Mouse (Mus musculus) hindbrain, embryonic 10.5 days (tissue): ENCODE data around the gene Taf4. TPM values are rescaled to one million over a fixed set of nuclear protein-coding genes. Genes with fewer than 3 reads are reported as not detected.

ENCODE experiments used
- DNase-seq: peaks from one replicate; pipeline ENCODE4 v3.0.0-alpha.2; 2017; ENCODE audit warnings: low spot score
- H3K27ac ChIP-seq: fragments of 300-500 bp; sonication (generic); 2 replicates; pipeline ENCODE4 v1.5.1; 2016; ENCODE audit warnings: mild to moderate bottlenecking, moderate library complexity
- H3K27me3 ChIP-seq: fragments of 300-500 bp; sonication (generic); 2 replicates; pipeline ENCODE4 v1.6.1; 2016; ENCODE audit warnings: mild to moderate bottlenecking; ENCODE audit not compliant: poor library complexity, insufficient read depth, severe bottlenecking
- H3K36me3 ChIP-seq: fragments of 300-500 bp; sonication (generic); 2 replicates; pipeline ENCODE4 v1.6.1; 2016; ENCODE audit warnings: mild to moderate bottlenecking, moderate library complexity
- H3K4me1 ChIP-seq: fragments of 300-500 bp; sonication (generic); replicated peaks from 2 replicates; pipeline ENCODE4 v1.6.1; 2016; ENCODE audit warnings: mild to moderate bottlenecking
- H3K4me3 ChIP-seq: fragments of 300-500 bp; sonication (generic); 2 replicates; pipeline ENCODE4 v1.5.1; 2016; ENCODE audit warnings: mild to moderate bottlenecking, moderate library complexity
- H3K9me3 ChIP-seq: fragments of 300-500 bp; sonication (generic); 2 replicates; pipeline ENCODE4 v1.6.1; 2016; ENCODE audit warnings: mild to moderate bottlenecking, moderate library complexity
- WGBS: fragments of 180-500 bp; shearing (Covaris S2); methylation state at CpG from one replicate; pipeline ENCODE4 v1.1.7; 2016; 5-methylcytosine and 5-hydroxymethylcytosine counted together
- polyA plus RNA-seq: library from polyadenylated mRNA; unstranded; fragments of >200 nt; fragmentation: Nextera tagmentation; extraction: Ambion mirVana; gene quantifications from 2 replicates; pipeline ENCODE4 v1.2.1, GENCODE M21; 2016

Gene Taf4
- polyA plus RNA-seq, result 3.7 and 4.4 TPM in 2 replicates

GRCm38 (mm10) chr2:179976628-179977343 lies at the start of gene Taf4:
Taf4 (minus strand) TSS chr2:179976646.
- H3K4me1 ChIP-seq, result peaks cover 46% of the 10 kb centered on the region
- no peaks in the 10 kb centered on the region for H3K36me3 ChIP-seq
- peak within 1 kb of the TSS; percentile 97 for H3K27ac ChIP-seq
- H3K9me3 ChIP-seq, result no peaks in the 10 kb centered on the region
- peak within 1 kb of the TSS; percentile 84 for H3K4me3 ChIP-seq
- peak; percentile 93 for DNase-seq
- under 1% methylated on average over 73 of the region's 84 CpGs for WGBS
- H3K27me3 ChIP-seq, result no peaks in the 10 kb centered on the region; the same call in 1 of the 2 replicates

GRCm38 (mm10) chr2:180025861-180026200 lies 49.4 kb upstream of the Taf4 start:
- DNase-seq, result no peak
- peaks cover 44% of the 10 kb centered on the region for H3K36me3 ChIP-seq
- no peaks in the 10 kb centered on the region for H3K9me3 ChIP-seq
- peaks cover 26% of the 10 kb centered on the region for H3K27me3 ChIP-seq
- H3K27ac ChIP-seq, result peak overlapping the region; percentile 98
- H3K4me3 ChIP-seq, result peak overlapping the region; percentile 99
- WGBS, result 12% methylated on average over 6 of the region's 6 CpGs
- H3K4me1 ChIP-seq, result peaks cover 45% of the 10 kb centered on the region

- Histone ChIP-seq H3K27ac (peak overlapping the region; percentile 98), H3K4me3 (peak overlapping the region; percentile 99), H3K4me1 (peaks cover 45% of the 10 kb centered on the region), H3K9me3 (no peaks in the 10 kb centered on the region), H3K36me3 (peaks cover 38% of the 10 kb centered on the region), H3K27me3 (peaks cover 28% of the 10 kb centered on the region)
- DNase-seq, result peak; percentile 52
- under 1% methylated on average over 84 of the region's 84 CpGs for WGBS
Observed at GRCm38 (mm10) chr2:180025135-180025860, 48.9 kb upstream of the Taf4 start.

GRCm38 (mm10) chr2:180024401-180025098 lies 48.1 kb upstream of the Taf4 start, which contains the start of gene Lsm14b:
Lsm14b (plus strand) TSS chr2:180024987.
- Histone ChIP-seq H3K4me3 (peak within 1 kb of the TSS; percentile 99), H3K36me3 (peaks cover 31% of the 10 kb centered on the region), H3K27me3 (peaks cover 33% of the 10 kb centered on the region), H3K4me1 (peaks cover 45% of the 10 kb centered on the region), H3K9me3 (no peaks in the 10 kb centered on the region), H3K27ac (peak within 1 kb of the TSS; percentile 98)
- peak; percentile 99 for DNase-seq
- under 1% methylated on average over 78 of the region's 80 CpGs for WGBS

GRCm38 (mm10) chr2:180022751-180023150 lies 46.3 kb upstream of the Taf4 start:
- H3K4me3 ChIP-seq, result no peak overlapping the region
- no peak overlapping the region for H3K27ac ChIP-seq
- WGBS, result 57% methylated on average over 6 of the region's 6 CpGs
- DNase-seq, result no peak
- peaks cover 32% of the 10 kb centered on the region for H3K4me1 ChIP-seq
- peaks cover 13% of the 10 kb centered on the region for H3K36me3 ChIP-seq
- H3K9me3 ChIP-seq, result no peaks in the 10 kb centered on the region
- peaks cover 33% of the 10 kb centered on the region for H3K27me3 ChIP-seq

GRCm38 (mm10) chr2:180020919-180021318 lies 44.5 kb upstream of the Taf4 start:
- Histone ChIP-seq H3K27ac (no peak overlapping the region), H3K36me3 (no peaks in the 10 kb centered on the region), H3K9me3 (no peaks in the 10 kb centered on the region), H3K4me1 (peaks cover 19% of the 10 kb centered on the region), H3K27me3 (peaks cover 33% of the 10 kb centered on the region), H3K4me3 (no peak overlapping the region)
- 85% methylated on average over 8 of the region's 8 CpGs for WGBS
- DNase-seq, result no peak

- Histone ChIP-seq H3K4me1 (peaks cover 17% of the 10 kb centered on the region), H3K27me3 (peaks cover 33% of the 10 kb centered on the region)
- 74% methylated on average over 7 of the region's 7 CpGs for WGBS
Observed at GRCm38 (mm10) chr2:180020091-180020661, 43.7 kb upstream of the Taf4 start.

GRCm38 (mm10) chr2:180018573-180018972 lies 42.1 kb upstream of the Taf4 start:
- peaks cover 30% of the 10 kb centered on the region for H3K27me3 ChIP-seq
- 90% methylated on average over 9 of the region's 9 CpGs for WGBS
- DNase-seq, result no peak

More at GRCm38 (mm10) chr2:180020091-180020661, 43.7 kb upstream of the Taf4 start:
- no peak for DNase-seq
- Histone ChIP-seq H3K9me3 (no peaks in the 10 kb centered on the region), H3K4me3 (no peak overlapping the region), H3K36me3 (no peaks in the 10 kb centered on the region), H3K27ac (no peak overlapping the region)

GRCm38 (mm10) chr2:180017632-180018031 lies 41.2 kb upstream of the Taf4 start:
- Histone ChIP-seq H3K4me1 (peaks cover 5% of the 10 kb centered on the region; the same call in 1 of the 2 replicates), H3K36me3 (no peaks in the 10 kb centered on the region), H3K27ac (no peak overlapping the region), H3K9me3 (no peaks in the 10 kb centered on the region), H3K4me3 (no peak overlapping the region), H3K27me3 (peaks cover 21% of the 10 kb centered on the region)
- WGBS, result 74% methylated on average over 4 of the region's 4 CpGs
- DNase-seq, result no peak

More at GRCm38 (mm10) chr2:180018573-180018972, 42.1 kb upstream of the Taf4 start:
- H3K4me1 ChIP-seq, result peaks cover 5% of the 10 kb centered on the region; the same call in 1 of the 2 replicates
- H3K36me3 ChIP-seq, result no peaks in the 10 kb centered on the region
- H3K27ac ChIP-seq, result no peak overlapping the region
- H3K4me3 ChIP-seq, result no peak overlapping the region
- no peaks in the 10 kb centered on the region for H3K9me3 ChIP-seq

- DNase-seq, result no peak
- Histone ChIP-seq H3K27ac (no peak overlapping the region), H3K27me3 (no peaks in the 10 kb centered on the region), H3K9me3 (peaks cover 8% of the 10 kb centered on the region; the same call in 1 of the 2 replicates), H3K4me3 (no peak overlapping the region), H3K36me3 (no peaks in the 10 kb centered on the region), H3K4me1 (peaks cover 5% of the 10 kb centered on the region; the same call in 1 of the 2 replicates)
- 94% methylated on average over 7 of the region's 7 CpGs for WGBS
Observed at GRCm38 (mm10) chr2:180013686-180014085, 37.2 kb upstream of the Taf4 start.

- no peak for DNase-seq
- 87% methylated on average over 6 of the region's 6 CpGs for WGBS
- H3K27ac ChIP-seq, result no peak overlapping the region
- peaks cover 8% of the 10 kb centered on the region; the same call in 1 of the 2 replicates for H3K9me3 ChIP-seq
- H3K4me3 ChIP-seq, result no peak overlapping the region
- H3K4me1 ChIP-seq, result no peaks in the 10 kb centered on the region
- no peaks in the 10 kb centered on the region for H3K27me3 ChIP-seq
- H3K36me3 ChIP-seq, result no peaks in the 10 kb centered on the region
Observed at GRCm38 (mm10) chr2:180011370-180011769, 34.9 kb upstream of the Taf4 start.

- WGBS, result 94% methylated on average over 7 of the region's 7 CpGs
- no peak for DNase-seq
- H3K27ac ChIP-seq, result no peak overlapping the region
- H3K36me3 ChIP-seq, result no peaks in the 10 kb centered on the region
- no peak overlapping the region for H3K4me3 ChIP-seq
- no peaks in the 10 kb centered on the region for H3K4me1 ChIP-seq
- peaks cover 8% of the 10 kb centered on the region; the same call in 1 of the 2 replicates for H3K9me3 ChIP-seq
- H3K27me3 ChIP-seq, result no peaks in the 10 kb centered on the region
Observed at GRCm38 (mm10) chr2:180010686-180011085, 34.2 kb upstream of the Taf4 start.
